Mouse (Mus musculus): ENCODE results near the gene Lect2. TPM values are rescaled to one million over a fixed set of nuclear protein-coding genes. Genes with fewer than 3 reads are reported as not detected.

Gene Lect2
- polyA plus RNA-seq (2012; ENCODE audit: insufficient read depth, insufficient read length, missing spikeins), result not detected in 2 replicates

- Histone ChIP-seq H3K4me1 (ENCODE audit: control insufficient read depth, insufficient read depth, insufficient read length, low read length) (no peaks in the 10 kb centered on the region), H3K27ac (replicated peaks; ENCODE audit: low read depth, low read length) (no peak within 1 kb of the TSS), H3K4me3 (ENCODE audit: insufficient read depth, low read depth, low read length) (no peak within 1 kb of the TSS)
Measured at GRCm38 (mm10) chr13:56548401-56548800, at the start of gene Lect2. Gene Lect2 (minus strand): TSS chr13:56548502.

- Histone ChIP-seq H3K27ac (replicated peaks; ENCODE audit: low read depth, low read length) (no peak overlapping the region), H3K4me1 (ENCODE audit: control insufficient read depth, insufficient read depth, insufficient read length, low read length) (peaks cover 28% of the 10 kb centered on the region), H3K4me3 (ENCODE audit: insufficient read depth, low read depth, low read length) (no peak overlapping the region)
Measured at GRCm38 (mm10) chr13:56597296-56597695, 49.0 kb upstream of the Lect2 start.

GRCm38 (mm10) chr13:56595246-56595645 lies 46.9 kb upstream of the Lect2 start:
- H3K27ac ChIP-seq (replicated peaks; ENCODE audit: low read depth, low read length), result no peak overlapping the region
- peaks cover 15% of the 10 kb centered on the region for H3K4me1 ChIP-seq (ENCODE audit: control insufficient read depth, insufficient read depth, insufficient read length, low read length)
- no peak overlapping the region for H3K4me3 ChIP-seq (ENCODE audit: insufficient read depth, low read depth, low read length)

GRCm38 (mm10) chr13:56593961-56594391 lies 45.7 kb upstream of the Lect2 start:
- Histone ChIP-seq H3K4me1 (ENCODE audit: control insufficient read depth, insufficient read depth, insufficient read length, low read length) (peaks cover 5% of the 10 kb centered on the region), H3K27ac (replicated peaks; ENCODE audit: low read depth, low read length) (no peak overlapping the region), H3K4me3 (ENCODE audit: insufficient read depth, low read depth, low read length) (no peak overlapping the region)

GRCm38 (mm10) chr13:56593196-56593595 lies 44.9 kb upstream of the Lect2 start:
- Histone ChIP-seq H3K27ac (replicated peaks; ENCODE audit: low read depth, low read length) (peak overlapping the region; percentile 35; the same call in 1 of the 2 replicates), H3K4me1 (ENCODE audit: control insufficient read depth, insufficient read depth, insufficient read length, low read length) (peaks cover 5% of the 10 kb centered on the region), H3K4me3 (ENCODE audit: insufficient read depth, low read depth, low read length) (no peak overlapping the region)

- no peaks in the 10 kb centered on the region for H3K4me1 ChIP-seq (ENCODE audit: control insufficient read depth, insufficient read depth, insufficient read length, low read length)
- no peak overlapping the region for H3K4me3 ChIP-seq (ENCODE audit: insufficient read depth, low read depth, low read length)
- no peak overlapping the region for H3K27ac ChIP-seq (replicated peaks; ENCODE audit: low read depth, low read length)
Measured at GRCm38 (mm10) chr13:56591939-56592338, 43.6 kb upstream of the Lect2 start.

GRCm38 (mm10) chr13:56591191-56591590 lies 42.9 kb upstream of the Lect2 start:
- no peak overlapping the region for H3K27ac ChIP-seq (replicated peaks; ENCODE audit: low read depth, low read length)
- H3K4me1 ChIP-seq (ENCODE audit: control insufficient read depth, insufficient read depth, insufficient read length, low read length), result no peaks in the 10 kb centered on the region
- no peak overlapping the region for H3K4me3 ChIP-seq (ENCODE audit: insufficient read depth, low read depth, low read length)

GRCm38 (mm10) chr13:56590202-56590601 lies 41.9 kb upstream of the Lect2 start:
- H3K4me3 ChIP-seq (ENCODE audit: insufficient read depth, low read depth, low read length), result no peak overlapping the region
- no peak overlapping the region for H3K27ac ChIP-seq (replicated peaks; ENCODE audit: low read depth, low read length)
- no peaks in the 10 kb centered on the region for H3K4me1 ChIP-seq (ENCODE audit: control insufficient read depth, insufficient read depth, insufficient read length, low read length)

- no peak overlapping the region for H3K4me3 ChIP-seq (ENCODE audit: insufficient read depth, low read depth, low read length)
- H3K27ac ChIP-seq (replicated peaks; ENCODE audit: low read depth, low read length), result no peak overlapping the region
- H3K4me1 ChIP-seq (ENCODE audit: control insufficient read depth, insufficient read depth, insufficient read length, low read length), result no peaks in the 10 kb centered on the region
Measured at GRCm38 (mm10) chr13:56588454-56589117, 40.3 kb upstream of the Lect2 start.

- H3K27ac ChIP-seq (replicated peaks; ENCODE audit: low read depth, low read length), result no peak overlapping the region
- peaks cover 4% of the 10 kb centered on the region; the same call in 1 of the 2 replicates for H3K4me1 ChIP-seq (ENCODE audit: control insufficient read depth, insufficient read depth, insufficient read length, low read length)
- no peak overlapping the region for H3K4me3 ChIP-seq (ENCODE audit: insufficient read depth, low read depth, low read length)
Measured at GRCm38 (mm10) chr13:56586046-56586445, 37.7 kb upstream of the Lect2 start.

GRCm38 (mm10) chr13:56582720-56583119 lies 34.4 kb upstream of the Lect2 start:
- H3K27ac ChIP-seq (replicated peaks; ENCODE audit: low read depth, low read length), result no peak overlapping the region
- peaks cover 4% of the 10 kb centered on the region; the same call in 1 of the 2 replicates for H3K4me1 ChIP-seq (ENCODE audit: control insufficient read depth, insufficient read depth, insufficient read length, low read length)
- no peak overlapping the region for H3K4me3 ChIP-seq (ENCODE audit: insufficient read depth, low read depth, low read length)

GRCm38 (mm10) chr13:56581961-56582434 lies 33.7 kb upstream of the Lect2 start:
- Histone ChIP-seq H3K27ac (replicated peaks; ENCODE audit: low read depth, low read length) (no peak overlapping the region), H3K4me3 (ENCODE audit: insufficient read depth, low read depth, low read length) (no peak overlapping the region), H3K4me1 (ENCODE audit: control insufficient read depth, insufficient read depth, insufficient read length, low read length) (peaks cover 4% of the 10 kb centered on the region; the same call in 1 of the 2 replicates)

- peaks cover 4% of the 10 kb centered on the region; the same call in 1 of the 2 replicates for H3K4me1 ChIP-seq (ENCODE audit: control insufficient read depth, insufficient read depth, insufficient read length, low read length)
- no peak overlapping the region for H3K27ac ChIP-seq (replicated peaks; ENCODE audit: low read depth, low read length)
- H3K4me3 ChIP-seq (ENCODE audit: insufficient read depth, low read depth, low read length), result no peak overlapping the region
Measured at GRCm38 (mm10) chr13:56581512-56581911, 33.2 kb upstream of the Lect2 start.

GRCm38 (mm10) chr13:56580450-56580849 lies 32.1 kb upstream of the Lect2 start:
- H3K27ac ChIP-seq (replicated peaks; ENCODE audit: low read depth, low read length), result no peak overlapping the region
- H3K4me1 ChIP-seq (ENCODE audit: control insufficient read depth, insufficient read depth, insufficient read length, low read length), result peaks cover 4% of the 10 kb centered on the region; the same call in 1 of the 2 replicates

GRCm38 (mm10) chr13:56578097-56578496 lies 29.8 kb upstream of the Lect2 start:
- H3K4me3 ChIP-seq (ENCODE audit: insufficient read depth, low read depth, low read length), result no peak overlapping the region
- peaks cover 4% of the 10 kb centered on the region; the same call in 1 of the 2 replicates for H3K4me1 ChIP-seq (ENCODE audit: control insufficient read depth, insufficient read depth, insufficient read length, low read length)
- no peak overlapping the region for H3K27ac ChIP-seq (replicated peaks; ENCODE audit: low read depth, low read length)

More at GRCm38 (mm10) chr13:56580450-56580849, 32.1 kb upstream of the Lect2 start:
- H3K4me3 ChIP-seq (ENCODE audit: insufficient read depth, low read depth, low read length), result no peak overlapping the region
